8 mouse cellular contexts compared by ENCODE assay signal in genomic region chr7:58730201-58730600, GRCm38 (mm10).
DNase-seq lines count a peak whose midpoint lies in the region; ATAC-seq lines count a peak whose summit lies in the region.

No protein-coding gene starts in this region.

- ATAC-seq in megakaryocyte-erythroid progenitor cell, adult 5-6 weeks (replicated peaks; ENCODE audit: low FRiP score, low TSS enrichment, poor library complexity, severe bottlenecking) = no peak

- DNase-seq in gastrocnemius, postnatal 25 days = peak; percentile 59
- DNase-seq in gastrocnemius, postnatal 4 days (ENCODE audit: low spot score in 2 of 2) = no peak
- peak; percentile 67 for DNase-seq in NIH3T3 (ENCODE audit: low read depth)
- DNase-seq in embryo, embryonic 11.5 days (ENCODE audit: low read depth, low spot score) = peak; percentile 17
- DNase-seq in left cerebral cortex, adult 18-20 months (ENCODE audit: low spot score in 2 of 2) = peak; percentile 69 to 81
- peak; percentile 63 for DNase-seq in thymus, postnatal 0 days (ENCODE audit: low spot score)
- DNase-seq in ovary, postnatal 10 days (ENCODE audit: low spot score) = no peak

Comparison
In these comparisons a context has a peak if more than half of its experiments do, and no peak if none do; other contexts are left out.
1. DNase-seq: peak in gastrocnemius, postnatal 25 days (single experiment), NIH3T3 (single experiment), embryo, embryonic 11.5 days (single experiment), left cerebral cortex, adult 18-20 months (2 of 2) and thymus, postnatal 0 days (single experiment); none in gastrocnemius, postnatal 4 days (0 of 2) and ovary, postnatal 10 days (single experiment).